Mouse (Mus musculus) mature B cell (primary cell): ENCODE data around the gene Kbtbd13.

ENCODE experiments used
- in situ Hi-C: fragments of 300-500 bp; cut with MboI; formaldehyde crosslinking; loops from 2 replicates; pipeline ENCODE4 v1.14.3; 2019

Gene Kbtbd13

DNA sequence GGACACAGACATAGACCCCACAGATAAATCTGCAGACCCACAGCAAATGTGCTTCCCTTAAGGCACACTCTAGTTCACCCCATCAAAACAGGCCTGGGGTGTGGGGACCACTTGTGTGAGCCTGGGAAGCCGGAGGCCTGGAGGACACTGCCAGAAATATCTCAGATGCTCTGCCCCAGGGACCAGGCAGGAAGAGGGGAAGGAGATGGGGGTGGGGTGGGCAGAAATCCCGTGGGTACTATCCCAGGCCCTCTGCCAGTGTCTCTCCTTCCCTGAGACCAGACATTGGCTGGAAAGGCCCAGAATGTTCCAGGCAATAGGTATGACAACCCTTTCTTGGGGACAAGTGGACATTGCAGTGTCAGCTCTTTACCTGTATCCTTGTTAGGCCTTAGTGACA, 2.2 kb upstream of the Kbtbd13 start:
- in situ Hi-C loops, result no loop called here

DNA sequence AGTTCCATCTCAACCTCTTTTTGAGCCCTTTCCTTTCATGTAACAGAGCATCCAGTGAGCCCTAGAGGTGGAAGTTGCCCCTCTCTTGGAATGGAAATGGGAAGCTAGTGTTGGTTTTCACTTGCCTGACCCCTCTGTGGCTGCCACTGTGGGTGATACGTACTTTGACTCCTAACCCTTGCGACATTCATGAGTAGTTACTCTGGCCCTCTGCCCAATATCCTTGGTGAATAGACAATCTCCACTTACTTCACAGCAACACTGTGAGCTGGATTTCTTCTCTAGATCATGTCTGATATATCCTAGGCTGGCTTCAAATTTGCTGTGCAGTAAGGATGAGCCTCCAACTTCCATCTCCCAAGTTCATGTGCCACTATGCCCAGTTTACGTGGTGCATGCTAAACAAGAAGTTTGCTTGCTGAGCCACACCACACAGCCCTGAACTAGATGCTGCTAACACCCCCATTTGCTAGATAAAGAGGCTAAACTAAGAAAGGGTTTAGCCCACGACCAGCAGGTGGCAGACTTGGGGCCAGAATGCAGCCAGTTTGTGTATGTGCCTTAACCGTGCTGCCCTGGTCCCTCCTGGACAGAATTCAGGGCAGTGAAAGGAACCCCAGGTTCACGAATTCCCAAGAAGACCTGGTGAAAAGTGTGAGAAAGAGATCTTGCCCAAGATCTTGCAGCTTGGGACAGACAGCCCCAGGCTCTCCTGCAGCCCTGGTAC, 1.3 kb upstream of the Kbtbd13 start:
- in situ Hi-C loops, result no loop called here

DNA sequence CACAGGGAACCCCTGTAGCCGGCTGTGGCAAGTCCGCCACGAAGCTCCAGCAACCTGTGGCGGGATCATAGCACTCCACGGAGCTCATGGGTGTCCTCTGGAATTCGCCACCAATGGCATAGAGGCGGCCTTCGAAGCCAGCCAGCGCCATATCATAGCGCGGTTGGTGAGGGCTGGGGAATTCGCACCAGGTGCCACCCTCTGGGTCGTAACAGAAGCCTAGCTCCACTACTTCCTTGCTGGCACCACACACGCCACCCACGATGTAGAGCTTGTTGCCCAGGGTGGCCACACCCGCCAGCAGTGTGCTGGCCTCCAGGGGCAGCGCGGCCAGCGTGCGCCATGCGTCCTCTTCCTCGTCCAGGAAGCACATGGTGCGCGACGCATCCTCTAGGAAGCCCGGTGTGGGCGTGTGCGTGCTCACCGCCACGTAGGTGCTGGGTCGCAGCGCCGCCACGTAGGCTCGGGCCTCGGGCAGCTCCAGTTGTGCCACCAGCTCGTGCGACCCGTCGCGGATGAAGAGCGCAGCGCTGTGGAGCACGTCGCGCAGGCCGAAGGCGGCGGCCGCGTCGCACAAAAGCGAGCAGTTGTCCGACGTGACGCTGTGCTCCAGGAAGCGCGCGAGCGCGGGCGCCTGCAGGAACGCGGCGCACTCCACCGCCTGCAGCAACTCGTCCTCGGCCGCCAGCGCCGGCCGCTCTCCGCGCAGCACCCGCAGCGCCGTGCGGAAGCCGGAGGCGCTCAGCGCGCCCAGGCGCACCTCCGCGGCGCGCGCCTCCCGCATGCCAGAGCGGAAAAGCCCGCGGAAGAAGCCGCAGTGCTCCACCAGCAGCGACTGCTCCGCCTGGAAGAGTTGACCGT, 470 bp downstream of the Kbtbd13 start:
- in situ Hi-C loops, result no loop called here

DNA sequence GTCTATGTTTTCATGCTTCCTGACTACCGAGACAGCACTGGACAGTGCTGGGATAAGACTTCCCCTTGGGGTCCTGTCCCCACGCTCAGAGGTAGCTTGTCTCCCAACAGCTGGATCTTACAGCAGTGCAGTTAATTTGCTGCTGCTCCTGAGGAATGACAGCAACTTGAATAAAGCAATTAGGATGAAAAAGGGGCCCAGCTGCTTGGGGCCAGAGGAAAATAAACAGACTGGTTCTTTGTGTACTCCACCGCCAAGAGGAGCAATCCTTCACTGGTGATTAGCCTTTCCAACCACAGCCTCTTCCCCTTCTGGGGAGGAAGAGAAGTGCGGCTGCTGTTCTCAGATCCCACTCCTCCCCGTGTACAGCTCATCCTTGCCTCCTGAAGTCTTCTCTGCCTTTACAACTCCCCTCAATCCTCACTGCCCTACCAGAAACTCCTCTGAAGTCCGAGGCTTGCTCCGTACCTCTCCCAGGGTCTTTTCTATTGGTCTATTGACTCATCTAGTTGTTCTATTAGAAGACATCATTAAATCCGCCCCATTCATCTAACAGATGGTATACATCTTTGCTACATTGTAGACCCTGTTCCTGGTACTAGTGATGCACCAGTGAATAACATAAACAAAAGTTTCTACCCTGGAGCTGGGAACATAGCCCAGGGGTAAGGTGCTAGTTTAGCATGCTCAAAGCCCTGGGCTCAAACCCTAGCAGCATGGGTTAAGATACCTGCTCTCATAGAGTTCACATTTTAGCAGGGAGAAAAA, 4.9 kb downstream of the Kbtbd13 start:
- in situ Hi-C loops, result no loop called here

DNA sequence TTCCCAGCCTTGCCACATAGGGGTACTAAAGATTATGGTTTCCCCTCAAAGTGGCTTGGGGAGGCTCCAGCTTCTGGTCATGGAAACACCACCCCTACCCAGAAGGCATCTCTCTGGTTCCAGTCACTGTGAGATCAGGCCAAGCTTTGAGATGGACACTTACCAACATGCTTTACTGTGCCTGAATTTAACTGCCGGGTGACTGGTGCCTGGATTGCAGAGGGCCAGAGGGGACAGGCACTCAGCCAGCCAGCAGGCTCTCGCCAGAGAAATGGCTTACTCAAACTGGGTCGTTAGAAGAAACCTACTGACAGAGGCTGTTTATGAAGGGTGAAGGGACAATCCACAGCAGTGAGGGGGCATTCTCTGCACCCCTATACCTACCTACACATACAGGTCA, 7.2 kb downstream of the Kbtbd13 start:
- in situ Hi-C loops, result no loop called here

DNA sequence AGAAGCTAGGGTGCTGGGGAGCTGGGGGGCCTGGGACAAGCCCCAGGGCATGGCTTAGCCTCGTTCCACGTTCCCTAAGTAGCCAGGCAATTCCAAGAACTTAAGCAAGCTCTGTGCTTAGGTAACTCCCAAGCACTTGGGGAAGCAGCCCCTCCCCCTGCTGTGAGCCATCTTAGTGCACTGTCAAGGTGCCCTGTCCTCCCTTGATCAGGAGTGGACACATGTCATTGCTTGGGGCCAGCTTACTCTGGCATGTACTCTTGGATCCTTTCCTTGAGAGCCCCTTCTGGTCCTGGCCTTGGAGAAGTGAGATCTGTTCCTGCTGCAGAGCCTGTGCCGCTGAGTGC, 8.7 kb downstream of the Kbtbd13 start:
- in situ Hi-C loops, result no loop called here

DNA sequence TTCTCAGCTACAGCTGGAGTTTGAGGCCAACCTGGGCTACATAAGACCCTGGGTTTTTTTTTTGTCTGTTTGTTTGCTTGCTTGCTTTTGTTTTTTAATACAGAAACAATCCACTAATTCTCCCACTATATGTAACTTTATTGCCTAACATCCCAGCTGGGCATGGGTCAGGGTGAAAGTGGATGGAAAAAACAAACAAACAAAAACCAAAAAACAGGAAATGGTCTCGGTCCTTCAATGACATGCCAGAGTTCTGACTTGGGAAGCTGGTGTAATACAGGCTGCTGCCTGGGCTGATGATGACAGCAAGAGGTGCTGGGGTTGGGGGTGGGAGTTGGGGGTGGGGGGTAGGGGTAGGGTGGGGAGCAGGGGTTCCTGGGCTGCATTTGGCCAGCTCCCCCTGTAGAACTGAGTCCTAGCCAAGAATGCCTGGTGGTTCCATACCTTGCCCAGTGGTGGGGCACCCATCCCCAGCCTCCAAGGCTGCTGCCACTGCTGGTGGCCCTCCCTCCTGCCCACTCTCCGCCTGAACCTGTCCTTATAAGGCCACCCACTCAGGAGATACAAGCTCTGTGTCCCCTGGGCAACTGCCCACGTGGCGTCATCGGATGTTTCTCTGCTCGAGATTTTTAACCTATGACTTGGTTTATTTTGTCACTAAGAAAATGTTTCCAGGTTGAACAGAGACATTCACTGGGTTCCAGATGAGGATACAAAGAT, 9.3 kb downstream of the Kbtbd13 start:
- in situ Hi-C loops, result no loop called here

DNA sequence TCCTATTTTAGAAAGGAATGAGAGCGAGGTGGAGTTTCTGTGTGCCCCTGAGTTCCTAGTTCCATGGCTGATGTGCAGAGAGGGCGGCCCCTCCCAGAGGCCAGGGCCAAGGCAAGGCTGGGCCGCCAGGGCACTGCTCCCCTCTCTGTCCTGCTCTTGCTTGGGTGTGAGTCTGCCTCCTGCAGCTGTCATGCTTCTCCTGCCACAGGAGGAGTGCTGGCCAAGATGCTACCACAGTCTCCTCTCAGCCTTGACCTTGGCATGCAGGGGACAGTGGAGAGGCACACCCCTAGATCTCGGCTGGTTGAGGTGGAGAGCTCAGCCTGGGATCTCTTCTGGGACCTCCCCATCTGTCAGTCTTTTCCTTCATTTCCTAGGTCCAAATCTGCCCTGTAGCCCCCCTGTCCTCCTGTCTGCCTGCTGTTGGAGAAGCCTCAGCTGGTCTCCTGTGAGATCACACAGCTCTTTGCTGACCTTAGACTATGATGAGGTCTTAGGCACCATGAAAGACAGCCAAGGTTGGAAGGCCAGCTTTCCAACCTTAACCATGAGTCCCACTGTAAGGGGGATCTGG, 10.3 kb downstream of the Kbtbd13 start:
- in situ Hi-C loops, result no loop called here

DNA sequence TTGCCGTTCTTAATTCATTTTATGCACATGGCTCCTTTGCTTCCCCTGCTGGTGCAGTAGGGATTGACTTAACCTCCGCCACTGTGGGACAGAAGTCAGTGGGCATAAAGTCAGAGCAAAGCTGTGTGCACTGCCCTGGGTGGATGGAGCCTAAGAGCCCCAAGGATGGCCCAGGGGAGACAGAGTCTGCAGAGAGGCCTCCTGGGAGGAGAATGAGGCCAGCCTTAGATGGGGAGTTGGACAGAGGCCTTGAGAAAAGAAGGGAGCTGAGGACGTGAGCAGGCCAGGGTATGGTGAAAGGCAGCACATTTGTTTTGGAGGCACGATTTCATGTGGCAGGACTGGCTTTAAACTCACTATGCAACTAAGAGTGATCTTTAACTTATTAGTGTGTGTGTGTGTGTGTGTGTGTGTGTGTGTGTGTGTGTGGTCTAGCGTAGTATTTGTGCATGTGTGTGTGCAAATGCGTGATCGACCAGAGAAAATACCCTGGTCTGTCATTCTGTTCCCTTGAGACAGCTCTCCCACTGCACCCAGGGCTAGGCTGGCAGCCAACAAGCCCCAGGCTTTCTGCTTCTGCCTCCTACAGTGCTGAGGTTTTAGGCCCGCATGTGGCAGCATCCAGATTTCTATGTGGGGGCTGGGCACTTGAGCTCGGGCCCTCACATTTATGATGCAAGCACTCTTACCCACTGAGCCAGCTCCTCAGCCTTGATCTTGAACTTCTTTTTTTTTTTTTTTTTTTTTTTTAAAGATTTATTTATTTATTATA, 16.1 kb downstream of the Kbtbd13 start:
- in situ Hi-C loops, result no loop called here

DNA sequence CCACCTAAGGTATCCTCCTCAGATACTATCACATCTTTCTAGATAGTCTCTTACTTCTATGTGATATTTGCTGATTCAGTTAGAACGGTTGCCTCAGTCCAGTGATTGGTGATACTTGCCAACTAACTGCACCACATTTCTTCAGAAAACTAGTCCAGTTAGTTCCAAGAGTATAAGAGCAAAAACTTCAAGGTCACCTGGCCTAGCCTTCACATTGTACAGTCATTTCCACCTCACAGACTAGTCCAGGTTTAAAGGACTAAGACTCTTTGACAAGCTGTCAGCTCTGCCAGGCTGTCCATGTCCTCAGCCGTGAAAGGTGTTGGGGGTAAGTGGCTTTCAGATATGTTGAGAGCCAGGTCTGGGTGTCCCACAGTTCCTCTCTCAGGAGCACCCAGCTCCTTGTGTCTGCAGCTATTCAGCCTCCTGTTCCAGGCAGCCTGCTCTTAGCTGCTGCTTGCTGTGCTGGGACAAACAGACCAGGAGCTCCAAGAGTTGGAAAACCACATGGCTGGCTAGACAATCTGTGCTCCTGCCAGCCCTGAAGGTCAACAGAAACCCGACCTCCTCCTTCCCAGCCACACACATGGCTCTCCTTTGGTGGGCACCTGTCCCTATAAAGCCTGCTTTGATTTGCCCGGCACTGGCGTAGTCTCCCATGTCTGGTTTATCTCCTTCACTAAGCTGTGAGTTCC, 16.8 kb downstream of the Kbtbd13 start:
- in situ Hi-C loops, result no loop called here

DNA sequence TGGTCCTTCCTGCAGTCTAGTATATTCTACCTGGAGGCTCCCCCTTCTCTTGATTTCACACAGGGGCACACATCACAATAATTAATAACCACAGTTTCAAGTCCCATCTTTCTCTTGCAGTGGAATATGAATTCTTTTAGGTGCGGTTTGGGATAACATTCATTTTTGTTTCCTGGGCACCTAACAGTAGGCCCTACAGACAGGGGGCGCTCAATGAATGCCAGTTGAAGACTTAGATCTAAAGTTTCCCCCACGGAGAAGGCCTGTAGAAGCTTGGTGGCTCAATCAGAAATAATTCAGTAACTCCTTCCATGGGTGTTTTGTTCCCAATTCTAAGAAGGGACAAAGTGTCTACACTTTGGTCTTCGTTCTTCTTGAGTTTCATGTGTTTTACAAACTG, 19.0 kb downstream of the Kbtbd13 start:
- in situ Hi-C loops, result no loop called here

DNA sequence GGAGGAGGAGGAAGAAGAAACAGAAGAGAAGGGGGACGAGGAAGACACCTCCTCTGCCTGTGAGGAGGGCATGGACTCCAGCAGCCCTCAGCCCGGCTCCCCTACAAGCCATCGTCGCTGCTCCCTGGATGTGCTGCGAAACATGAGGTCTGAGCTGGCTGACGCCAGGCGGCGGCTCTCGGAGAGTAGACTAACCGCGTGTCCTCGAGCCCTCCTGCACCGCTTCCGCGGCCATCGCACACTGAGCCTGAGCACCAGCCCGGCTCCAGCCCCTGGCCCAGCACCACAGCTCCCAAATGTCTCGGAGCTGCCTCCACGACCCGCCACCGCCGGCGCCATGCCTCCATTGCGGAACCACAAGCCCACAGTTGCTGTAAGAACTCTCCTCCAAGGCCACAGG, 19.7 kb downstream of the Kbtbd13 start:
- in situ Hi-C loops, result no loop called here

DNA sequence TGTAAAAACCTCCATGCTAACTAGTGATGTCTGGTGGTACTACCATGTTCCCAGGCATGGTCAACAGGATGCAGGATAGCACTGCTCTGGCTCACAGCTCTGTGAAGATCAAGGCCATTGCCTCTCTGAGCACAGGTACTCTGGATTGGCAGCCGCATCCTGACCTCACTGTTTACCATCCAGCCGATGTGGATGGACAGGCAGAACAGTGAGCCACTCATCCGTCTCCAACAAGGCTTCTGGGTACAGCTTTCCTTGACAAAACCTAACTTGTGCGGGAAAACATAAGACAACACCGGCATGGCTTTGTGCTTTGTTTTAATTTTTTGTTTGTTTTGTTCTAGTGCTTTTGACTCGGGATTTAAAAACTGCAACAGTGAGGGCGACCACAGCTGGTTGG, 25.7 kb downstream of the Kbtbd13 start:
- in situ Hi-C loops, result no loop called here

DNA sequence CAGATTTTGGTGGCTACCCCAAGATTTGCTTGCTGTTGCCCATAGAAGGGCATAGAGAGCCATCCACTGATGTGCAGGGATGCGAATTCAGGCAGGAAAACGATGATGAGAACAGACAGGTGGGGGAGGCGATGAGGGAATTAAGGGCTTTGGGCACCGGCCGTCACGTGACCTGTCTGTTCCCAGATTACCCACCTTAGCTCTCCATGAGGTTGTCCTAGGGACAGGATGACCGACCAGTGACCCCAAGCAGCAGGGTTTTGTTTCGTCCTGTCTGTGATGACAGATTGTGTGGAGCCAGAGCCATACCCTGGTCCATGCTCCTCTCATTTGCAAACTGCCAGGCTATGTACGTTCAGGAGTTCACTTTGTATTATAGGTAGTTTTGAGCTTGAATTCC, 27.8 kb downstream of the Kbtbd13 start:
- in situ Hi-C loops, result no loop called here

DNA sequence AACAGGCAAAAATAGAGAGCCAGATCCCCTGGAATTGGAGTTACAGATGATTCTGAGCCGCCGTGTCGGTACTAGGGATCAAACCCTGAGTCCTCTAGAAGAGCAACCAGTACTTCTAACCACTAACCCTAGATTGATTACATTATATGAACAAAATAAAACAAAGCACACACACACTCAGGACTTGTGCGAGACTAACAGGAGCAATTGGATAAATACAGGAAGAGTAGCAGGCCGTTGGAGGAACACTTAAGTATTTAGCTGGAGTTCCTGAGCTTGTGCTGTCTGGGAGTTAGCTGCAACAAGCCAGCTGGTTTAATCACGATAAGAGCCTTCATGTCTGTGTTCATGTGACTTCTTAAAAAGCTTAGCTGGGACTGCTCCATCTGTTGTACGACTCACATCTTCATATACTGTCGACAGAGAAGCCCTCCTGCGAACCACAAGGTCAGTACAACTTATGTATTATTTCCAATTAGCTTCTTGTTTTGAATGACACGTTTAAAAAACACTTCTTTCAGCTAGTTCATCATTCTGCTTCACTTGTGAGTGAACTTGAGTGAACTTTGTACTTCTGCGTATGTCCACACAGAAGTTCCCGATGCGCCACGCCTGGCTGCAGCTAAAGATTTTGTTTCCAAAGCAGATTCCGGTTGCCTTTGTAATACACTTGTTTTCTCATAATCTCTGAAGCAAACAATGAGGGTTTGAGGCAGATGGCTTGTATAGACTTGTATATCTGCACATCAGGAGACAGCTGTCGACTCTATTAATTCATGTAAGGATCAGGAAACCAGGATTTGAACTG, 30.6 kb downstream of the Kbtbd13 start, which contains the start of gene Ubap1l:
Gene Ubap1l, plus strand, starts transcription at position 401 of the 808 bp plus-strand sequence.
- in situ Hi-C loops, result no loop called here

DNA sequence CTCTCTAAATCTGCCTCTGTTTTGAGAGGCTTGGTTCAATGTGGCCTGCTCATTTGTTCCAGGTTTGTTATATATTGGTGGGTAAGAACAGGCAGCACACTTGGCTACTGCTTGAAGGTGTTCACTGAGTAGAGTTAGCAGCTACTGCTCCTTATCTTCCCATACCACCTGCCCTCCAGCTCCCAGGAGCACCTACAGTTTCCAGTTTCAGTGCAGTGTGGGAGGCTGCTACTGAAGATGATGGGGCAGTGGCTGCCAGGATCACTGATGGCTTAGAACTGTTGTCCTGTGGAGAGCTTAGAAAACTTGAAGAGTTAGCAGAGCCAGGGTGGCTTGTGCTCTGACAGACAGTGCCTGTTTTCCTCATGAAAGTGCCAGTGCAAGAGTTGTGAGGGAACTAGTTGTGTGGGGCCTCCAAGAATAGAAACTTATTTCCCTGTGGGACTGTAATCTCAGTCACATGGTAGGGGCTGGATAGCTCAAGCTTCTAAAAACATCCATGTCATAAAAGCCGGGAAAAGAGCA, 32.4 kb downstream of the Kbtbd13 start:
- in situ Hi-C loops, result no loop called here

DNA sequence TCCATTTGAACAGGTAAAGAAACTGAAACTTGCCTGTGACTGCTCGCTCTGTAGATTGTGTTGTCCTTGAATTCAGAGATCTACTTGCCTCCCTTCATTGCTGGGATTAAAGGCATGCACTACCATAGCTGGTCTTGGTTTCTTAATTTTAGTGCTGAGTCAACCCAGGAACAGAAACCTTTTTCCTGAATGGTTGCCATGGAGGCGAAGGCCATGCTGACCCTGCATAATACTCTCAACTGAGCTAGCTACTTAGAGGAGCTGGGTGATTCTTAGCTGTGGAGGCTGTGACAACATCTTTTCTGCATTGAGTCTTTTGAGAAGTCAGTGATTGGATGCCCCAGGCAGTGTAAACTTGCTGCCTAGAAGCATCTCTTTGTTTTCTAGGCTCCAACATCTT, 34.5 kb downstream of the Kbtbd13 start:
- in situ Hi-C loops, result no loop called here

DNA sequence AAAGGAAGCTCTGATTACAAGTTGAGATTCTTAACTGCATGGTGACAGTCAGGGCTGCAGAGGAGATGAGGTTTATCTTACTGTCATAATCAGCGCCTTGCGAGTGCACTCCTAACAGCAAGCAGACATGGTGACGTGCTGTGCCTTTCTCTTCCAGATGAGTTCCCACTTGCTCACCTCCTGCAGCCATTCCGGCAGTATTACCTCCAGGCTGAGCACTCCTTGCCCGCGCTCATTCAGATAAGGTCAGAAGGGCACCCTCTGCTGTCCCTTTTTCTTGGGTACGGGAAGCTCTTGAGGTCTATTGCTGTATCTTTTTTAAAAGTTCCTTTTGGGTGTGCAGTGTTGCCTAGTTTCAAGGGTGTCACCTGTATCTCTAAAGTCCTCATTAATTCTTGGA, 34.9 kb downstream of the Kbtbd13 start:
- in situ Hi-C loops, result no loop called here

DNA sequence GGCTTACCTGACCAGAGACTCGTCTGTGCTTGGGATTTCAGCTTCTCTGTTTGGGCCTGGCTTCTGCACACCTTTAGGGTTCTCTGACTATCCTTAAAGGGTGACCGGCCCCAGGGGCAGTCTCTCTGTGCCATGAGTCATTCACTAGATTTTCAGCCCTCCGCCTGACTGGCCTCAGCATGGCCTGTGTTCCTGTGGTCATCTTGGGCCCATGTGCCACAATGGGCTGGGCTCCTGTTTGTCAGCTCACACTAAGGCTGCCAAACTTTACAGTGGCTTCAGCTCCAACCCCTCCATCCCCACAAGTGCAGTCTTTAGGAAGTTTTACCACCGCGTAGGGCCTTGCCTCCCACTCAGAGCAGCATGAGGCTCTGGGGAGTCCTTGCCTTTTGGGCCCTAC, 38.2 kb downstream of the Kbtbd13 start:
- in situ Hi-C loops, result no loop called here
